Comparison of ENCODE assay signal across 9 mouse cellular contexts in the genomic region with DNA sequence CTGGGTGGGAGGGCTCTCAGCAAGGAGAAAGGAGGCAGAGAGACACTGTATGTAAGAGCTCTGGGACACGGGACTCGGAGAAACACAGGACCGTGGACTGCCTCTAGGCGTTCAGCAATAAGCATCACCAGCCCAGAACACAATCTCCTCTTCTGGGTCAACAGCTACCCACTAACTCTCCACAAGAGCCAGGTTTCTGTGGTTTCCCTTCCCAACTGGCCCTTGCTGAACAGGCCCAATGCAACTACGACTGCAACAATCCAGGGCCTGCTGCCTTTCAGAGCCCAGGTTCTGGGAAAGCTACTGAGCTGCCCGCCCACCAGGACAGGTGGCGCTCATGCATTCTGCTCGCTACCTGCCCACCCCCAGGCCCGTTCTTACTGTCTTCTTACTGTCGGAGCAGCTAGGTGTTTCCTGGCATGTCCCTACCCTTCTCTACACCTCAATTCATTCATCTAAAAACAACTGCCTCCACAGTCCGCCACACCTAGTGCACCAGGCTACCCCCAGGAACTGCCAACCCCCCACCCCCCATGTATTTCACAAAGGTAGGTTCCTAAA. TPM values are rescaled to one million over a fixed set of nuclear protein-coding genes. Genes with fewer than 3 reads are reported as not detected.
DNase-seq lines count a peak whose midpoint lies in the region; ATAC-seq and TF ChIP-seq lines count a peak whose summit lies in the region.
"Had no signal": no experiment of that assay in that cellular context is flagged by ENCODE, and none has a peak within 500 bp of the region (broad histone marks: within the 10 kb centered on the region; RNA-seq: fewer than 3 reads in every experiment).

No protein-coding gene starts in this region.

- no peaks in the 10 kb centered on the region for H3K27me3 ChIP-seq in testis, adult 2 months (ENCODE audit: control insufficient read depth, insufficient read depth, low read length)
- no peaks in the 10 kb centered on the region for H3K27me3 ChIP-seq in intestine, embryonic 16.5 days (replicated peaks; ENCODE audit: control insufficient read depth, insufficient read depth, low read length)
- H3K27me3 ChIP-seq: Patski had no signal

- peak overlapping the region; percentile 77 for H3K4me2 ChIP-seq in intestine, embryonic 16.5 days (ENCODE audit: low read depth, low read length)

- peak overlapping the region; percentile 95 for H3K4me3 ChIP-seq in testis, adult 2 months (ENCODE audit: control insufficient read depth, low read depth, low read length)
- H3K4me3 ChIP-seq in intestine, embryonic 16.5 days (ENCODE audit: low read length): peak overlapping the region; percentile 67; the same call in 1 of the 2 replicates
- H3K4me3 ChIP-seq in olfactory bulb, adult 2 months (ENCODE audit: insufficient read depth, low read depth, low read length): peak overlapping the region; percentile 53

- DNase-seq in cerebellum, postnatal 25 days: peak; percentile 39 to 41
- no peak for DNase-seq in cerebellum, adult 11 months
- DNase-seq in testis, postnatal 14 days (ENCODE audit: low spot score): no peak
- DNase-seq in frontal cortex, postnatal 14 days (ENCODE audit: low spot score in 2 of 2): no peak
- no peak for DNase-seq in layer of hippocampus, postnatal 10 days (ENCODE audit: low spot score in 2 of 2)

- 78% methylated on average over 11 of the region's 11 CpGs for WGBS in intestine, embryonic 16.5 days
- WGBS in olfactory bulb, adult 2 months: 72% methylated on average over 11 of the region's 11 CpGs

- no peaks in the 10 kb centered on the region; the same call in 1 of the 2 replicates for H3K9me3 ChIP-seq in intestine, embryonic 16.5 days (ENCODE audit: control insufficient read depth, low read length)

- peaks cover 1% of the 10 kb centered on the region for H3K36me3 ChIP-seq in testis, adult 2 months (ENCODE audit: control insufficient read depth, insufficient read depth, low read length)
- 0 out of 2 replicates have a peak, but pooled peaks cover 2% of the 10 kb centered on the region for H3K36me3 ChIP-seq in intestine, embryonic 16.5 days (ENCODE audit: control insufficient read depth, insufficient read depth, low read length)

- H3K4me1 ChIP-seq in testis, adult 2 months (ENCODE audit: control insufficient read depth, insufficient read depth, low read length): peaks cover 37% of the 10 kb centered on the region
- peaks cover 12% of the 10 kb centered on the region for H3K4me1 ChIP-seq in intestine, embryonic 16.5 days (ENCODE audit: control insufficient read depth, insufficient read depth, low read length)
- H3K4me1 ChIP-seq in olfactory bulb, adult 2 months (ENCODE audit: control insufficient read depth, insufficient read depth, low read length): peaks cover 29% of the 10 kb centered on the region

- TF ChIP-seq CTCF in testis, adult 2 months (IDR thresholded peaks at IDR 0.05; ENCODE audit: control insufficient read depth, insufficient read depth, insufficient replicate concordance, low read depth, low read length): no peak
- no peak for TF ChIP-seq CTCF in olfactory bulb, adult 2 months (IDR thresholded peaks at IDR 0.05; ENCODE audit: insufficient read depth, low read depth, low read length)

- ATAC-seq in intestine, embryonic 16.5 days: no peak

- TF ChIP-seq POLR2A in testis, adult 2 months (IDR thresholded peaks at IDR 0.05; ENCODE audit: control insufficient read depth, low read depth, low read length): 0 out of 2 replicates have a peak, but pooled peaks have one; percentile 32
- TF ChIP-seq POLR2A in olfactory bulb, adult 2 months (IDR thresholded peaks at IDR 0.05; ENCODE audit: insufficient read depth, low read depth, low read length): no peak

- peak overlapping the region; percentile 93 for H3K27ac ChIP-seq in testis, adult 2 months (ENCODE audit: control insufficient read depth, insufficient read depth, low read depth, low read length)
- no peak overlapping the region for H3K27ac ChIP-seq in intestine, embryonic 16.5 days (ENCODE audit: low read length)
- peak overlapping the region; percentile 66 for H3K27ac ChIP-seq in olfactory bulb, adult 2 months (ENCODE audit: insufficient read depth, low read depth, low read length)

- peak overlapping the region; percentile 71 for H3K9ac ChIP-seq in intestine, embryonic 16.5 days (ENCODE audit: low read depth, low read length)

RNA-seq across cellular contexts. Expression of a gene that starts 35.5 kb away (rescaled TPM):
- 10.8 and 11.1 TPM in 2 replicates for polyA plus RNA-seq in testis, adult 2 months (2012; rRNA removed)
- 12.9 and 16.2 TPM in 2 replicates for polyA plus RNA-seq in intestine, embryonic 16.5 days (2015; fragmentation: Nextera tagmentation; extraction: Ambion mirVana)
- 702 TPM in 1 of 2 replicates, not detected in the other for polyA plus RNA-seq in olfactory bulb, adult 2 months (2012; ENCODE audit: insufficient read depth, insufficient read length, low replicate concordance, missing spikeins)
- 1 to 10 TPM; 6.9 to 7.0 TPM for total RNA-seq in layer of hippocampus, postnatal 10 days (2021)

RNA-seq across cellular contexts. Expression of a gene that starts 44.0 kb away (rescaled TPM):
- polyA plus RNA-seq in testis, adult 2 months (2012; rRNA removed): 44.0 and 47.8 TPM in 2 replicates
- 3.7 and 4.8 TPM in 2 replicates for polyA plus RNA-seq in intestine, embryonic 16.5 days (2015; fragmentation: Nextera tagmentation; extraction: Ambion mirVana)
- not detected in 2 replicates for polyA plus RNA-seq in olfactory bulb, adult 2 months (2012; ENCODE audit: insufficient read depth, insufficient read length, low replicate concordance, missing spikeins)
- 1 to 10 TPM; 7.9 to 9.6 TPM for total RNA-seq in layer of hippocampus, postnatal 10 days (2021)

Comparison
In these comparisons a context has a peak if more than half of its experiments do, and no peak if none do; other contexts are left out.
1. DNase-seq: peak in cerebellum, postnatal 25 days (2 of 2); none in cerebellum, adult 11 months (single experiment), testis, postnatal 14 days (single experiment), frontal cortex, postnatal 14 days (0 of 2) and layer of hippocampus, postnatal 10 days (0 of 2).
2. Peak in every context shown above with its lines, with median percentiles within 50 percentile points of each other: H3K4me3 ChIP-seq.